Mouse (Mus musculus) liver, embryonic 14.5 days (tissue): ENCODE results near the gene Phyhipl.

Experiments
- CTCF ChIP-seq: IDR thresholded peaks from 2 replicates; pipeline ENCODE4 v1.5.1; 2016; ENCODE audit warnings: antibody characterized with exemption, low read depth, control low read depth
- EP300 ChIP-seq: IDR thresholded peaks from 2 replicates; pipeline ENCODE4 v1.6.1; 2016; ENCODE audit warnings: antibody characterized with exemption, low read depth

DNA sequence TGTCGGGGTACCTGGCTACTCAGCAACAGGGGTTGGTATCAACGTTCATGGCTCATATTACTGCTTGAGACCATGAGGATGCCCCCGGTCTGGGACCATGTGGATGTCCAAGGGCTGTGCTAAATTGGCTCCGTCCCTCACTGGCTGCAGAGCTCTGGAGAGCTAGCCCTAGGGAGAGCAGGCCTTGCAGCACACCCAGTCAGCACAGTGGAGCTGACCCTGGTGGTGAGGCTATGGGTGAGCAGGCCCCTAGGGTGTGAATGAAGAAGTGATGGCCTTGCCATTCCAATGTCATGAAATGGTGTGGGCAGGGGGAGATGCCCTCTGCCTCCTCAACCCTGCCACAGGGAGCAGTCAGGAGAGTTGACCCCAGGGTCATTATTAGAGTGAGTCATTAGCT lies 27.7 kb upstream of the Phyhipl start:
- TF ChIP-seq CTCF = no peak
- no peak for TF ChIP-seq EP300
